Mouse (Mus musculus) heart, embryonic 12.5 days (tissue): Measurements from ENCODE around the gene Pskh1. TPM values are rescaled to one million over a fixed set of nuclear protein-coding genes. Genes with fewer than 3 reads are reported as not detected.

Experiments
- microRNA-seq: library from miRNA; unstranded; fragments of <30 nt; microRNA quantifications from one replicate; pipeline ENCODE4, GENCODE M21; 2017
- polyA plus RNA-seq: library from polyadenylated mRNA; unstranded; fragments of >200 nt; fragmentation: Nextera tagmentation; extraction: Ambion mirVana; gene quantifications from 2 replicates; pipeline ENCODE4 v1.2.1, GENCODE M21; 2016

Gene Pskh1
- polyA plus RNA-seq, 1 experiment from 2014 or later = 27.4 TPM

Small RNAs within 50 kb of the gene (microRNA-seq; reads per million reads assigned to microRNA genes)
- not detected for gene Mir7074

Other genes starting within 250 kb of the Pskh1 start
- 0.45 and 0.54 TPM in 2 replicates for gene Carmil2, start 214.2 kb upstream of the Pskh1 start, polyA plus RNA-seq
- gene Acd, start 199.3 kb upstream of the Pskh1 start, polyA plus RNA-seq = 37.6 and 38.1 TPM in 2 replicates
- gene Pard6a, start 199.3 kb upstream of the Pskh1 start, polyA plus RNA-seq = 14.0 and 14.5 TPM in 2 replicates
- not detected in 2 replicates for gene 4933405L10Rik, start 192.8 kb upstream of the Pskh1 start, polyA plus RNA-seq
- gene Enkd1, start 192.2 kb upstream of the Pskh1 start, polyA plus RNA-seq = 13.5 and 14.5 TPM in 2 replicates
- 10.2 and 10.9 TPM in 2 replicates for gene Gfod2, start 141.8 kb upstream of the Pskh1 start, polyA plus RNA-seq
- 11.0 and 11.3 TPM in 2 replicates for gene Ranbp10, start 73.1 kb upstream of the Pskh1 start, polyA plus RNA-seq
- 0.14 and 0.15 TPM in 2 replicates for gene Tsnaxip1, start 72.7 kb upstream of the Pskh1 start, polyA plus RNA-seq
- 42.8 and 46.9 TPM in 2 replicates for gene Cenpt, start 47.2 kb upstream of the Pskh1 start, polyA plus RNA-seq
- gene Thap11, start 45.3 kb upstream of the Pskh1 start, polyA plus RNA-seq = 53.8 and 59.3 TPM in 2 replicates
- gene Nutf2, start 39.9 kb upstream of the Pskh1 start, polyA plus RNA-seq = 201 and 224 TPM in 2 replicates
- gene Edc4, start 19.6 kb upstream of the Pskh1 start, polyA plus RNA-seq = 42.2 and 43.9 TPM in 2 replicates
- gene Nrn1l, start 6.9 kb upstream of the Pskh1 start, polyA plus RNA-seq = 0.31 and 0.35 TPM in 2 replicates
- gene Ctrl, start 33.4 kb downstream of the Pskh1 start, polyA plus RNA-seq = 0.73 and 1.1 TPM in 2 replicates
- 45.2 and 49.1 TPM in 2 replicates for gene Psmb10, start 38.0 kb downstream of the Pskh1 start, polyA plus RNA-seq
- gene Lcat, start 42.9 kb downstream of the Pskh1 start, polyA plus RNA-seq = 2.0 and 2.3 TPM in 2 replicates
- 57.5 and 58.3 TPM in 2 replicates for gene Slc12a4, start 65.7 kb downstream of the Pskh1 start, polyA plus RNA-seq
- gene Dpep3, start 79.0 kb downstream of the Pskh1 start, polyA plus RNA-seq = not detected in 2 replicates
- gene Dus2, start 90.9 kb downstream of the Pskh1 start, polyA plus RNA-seq = 15.2 TPM in 2 replicates
- gene Dpep2nb, start 105.5 kb downstream of the Pskh1 start, polyA plus RNA-seq = 0.17 TPM in 1 of 2 replicates, not detected in the other
- gene Ddx28, start 111.4 kb downstream of the Pskh1 start, polyA plus RNA-seq = 12.7 and 13.7 TPM in 2 replicates
- 4.6 and 5.3 TPM in 2 replicates for gene Nfatc3, start 158.4 kb downstream of the Pskh1 start, polyA plus RNA-seq
- gene Esrp2, start 236.5 kb downstream of the Pskh1 start, polyA plus RNA-seq = 0.77 and 0.85 TPM in 2 replicates
- gene Pla2g15, start 250.0 kb downstream of the Pskh1 start, polyA plus RNA-seq = 10.5 and 11.4 TPM in 2 replicates